Mouse (Mus musculus) bone marrow macrophage, adult 2 months (primary cell): ENCODE results near the gene Amacr.

Experiments
- CTCF ChIP-seq: IDR thresholded peaks from 2 replicates; pipeline ENCODE4 v1.5.1; 2012; ENCODE audit warnings: low read depth, mild to moderate bottlenecking, low read length, moderate library complexity
- POLR2A ChIP-seq: IDR thresholded peaks from 2 replicates; pipeline ENCODE4 v1.6.1; 2012; ENCODE audit warnings: mild to moderate bottlenecking, low read depth, low read length, borderline replicate concordance

- no peak for TF ChIP-seq CTCF
- TF ChIP-seq POLR2A: no peak
Observed at GRCm38 (mm10) chr15:11014931-11015330, 33.4 kb downstream of the Amacr start.
